Mouse (Mus musculus): Measurements from ENCODE around the gene Sh2b2.

The Sh2b2 gene

DNA sequence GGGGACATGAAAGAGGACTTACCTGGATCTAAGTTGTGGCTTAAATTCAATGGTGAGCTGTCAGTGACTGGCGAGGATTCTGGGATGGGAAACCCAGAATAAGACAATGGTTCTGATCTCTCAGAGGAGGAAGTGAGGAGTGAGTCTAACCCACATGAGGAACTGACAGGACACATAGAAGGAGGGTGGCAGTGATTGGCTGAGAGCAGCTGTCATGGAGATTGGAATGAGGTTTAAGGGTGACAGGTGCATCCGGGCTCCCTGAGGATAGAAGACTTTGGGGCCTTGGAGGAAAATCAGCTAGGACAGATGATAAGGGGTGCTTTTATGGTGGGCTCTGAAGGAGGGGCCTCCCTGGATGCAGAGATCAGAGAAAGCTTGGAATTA lies at the start of gene Sh2b2:
TSS of gene Sh2b2 (minus strand) at position 105 of the 387 bp plus-strand sequence.
- Histone ChIP-seq H3K4me1 (replicated peaks; ENCODE audit: low read depth, low read length) (peaks cover 46% of the 10 kb centered on the region), H3K4me3 (replicated peaks; ENCODE audit: low read length) (peak within 1 kb of the TSS; percentile 92), H3K9me3 (ENCODE audit: low read length) (no peaks in the 10 kb centered on the region), H3K36me3 (ENCODE audit: insufficient read depth, low read length) (no peaks in the 10 kb centered on the region), H3K27me3 (ENCODE audit: insufficient read depth, low read length) (peaks cover 50% of the 10 kb centered on the region)
- TF ChIP-seq NANOG (IDR thresholded peaks at IDR 0.05; ENCODE audit: borderline replicate concordance, low read length) (no peak), POU5F1 (IDR thresholded peaks at IDR 0.05; ENCODE audit: borderline replicate concordance, low read length) (no peak), CTCF (conservative IDR thresholded peaks at IDR 0.05; ENCODE audit: low read length) (no peak)

DNA sequence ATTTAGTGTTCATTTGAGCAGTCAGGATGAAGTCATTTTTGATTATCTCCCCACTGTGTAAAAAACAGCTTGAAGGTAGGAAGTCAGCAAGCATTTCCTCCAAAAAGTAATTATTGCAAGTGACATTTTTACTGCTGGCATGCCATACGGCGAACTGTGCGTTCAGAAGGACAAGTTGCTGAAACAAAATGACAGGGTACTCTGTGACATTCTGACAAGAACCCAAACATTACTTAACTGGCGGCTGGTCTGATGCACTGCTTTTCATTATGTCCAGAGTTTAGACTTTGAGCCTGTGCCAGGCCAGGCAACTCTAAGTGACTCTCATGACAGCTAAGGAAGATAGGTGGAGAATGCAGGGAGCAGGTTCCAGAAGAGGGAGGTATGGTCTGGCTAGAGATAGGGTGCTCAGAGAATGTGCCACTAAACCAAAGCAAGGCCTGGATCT lies 46.6 kb upstream of the Sh2b2 start:
- TF ChIP-seq POU5F1 (IDR thresholded peaks at IDR 0.05; ENCODE audit: borderline replicate concordance, low read length) (no peak), NANOG (IDR thresholded peaks at IDR 0.05; ENCODE audit: borderline replicate concordance, low read length) (no peak), CTCF (conservative IDR thresholded peaks at IDR 0.05; ENCODE audit: low read length) (no peak)
- no peak overlapping the region for H3K4me3 ChIP-seq (replicated peaks; ENCODE audit: low read length)
- H3K36me3 ChIP-seq (ENCODE audit: insufficient read depth, low read length): peaks cover 73% of the 10 kb centered on the region
- H3K4me1 ChIP-seq (replicated peaks; ENCODE audit: low read depth, low read length): peaks cover 21% of the 10 kb centered on the region
- no peaks in the 10 kb centered on the region for H3K9me3 ChIP-seq (ENCODE audit: low read length)
- H3K27me3 ChIP-seq (ENCODE audit: insufficient read depth, low read length): no peaks in the 10 kb centered on the region

DNA sequence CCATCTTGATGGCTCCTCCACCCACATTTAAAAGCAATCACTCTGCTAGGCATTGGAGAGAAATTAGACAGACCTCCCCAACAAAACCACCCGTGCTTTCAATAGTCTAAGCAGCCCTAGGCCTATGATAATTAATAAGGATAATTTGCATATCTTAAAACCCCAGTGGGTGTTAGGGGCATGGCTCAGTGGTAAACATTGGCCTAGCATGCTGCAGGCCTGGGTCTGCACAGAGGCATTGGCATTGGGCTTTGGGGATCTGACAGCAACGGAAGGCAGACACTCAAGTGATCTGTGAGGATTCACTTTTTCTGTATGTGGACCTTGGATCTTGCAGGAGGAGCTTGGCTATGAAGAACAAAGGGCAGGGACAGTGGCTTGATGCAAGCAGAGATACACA lies 46.0 kb upstream of the Sh2b2 start:
- Histone ChIP-seq H3K4me1 (replicated peaks; ENCODE audit: low read depth, low read length) (peaks cover 27% of the 10 kb centered on the region), H3K9me3 (ENCODE audit: low read length) (no peaks in the 10 kb centered on the region), H3K27me3 (ENCODE audit: insufficient read depth, low read length) (no peaks in the 10 kb centered on the region), H3K36me3 (ENCODE audit: insufficient read depth, low read length) (peaks cover 73% of the 10 kb centered on the region), H3K4me3 (replicated peaks; ENCODE audit: low read length) (no peak overlapping the region)
- TF ChIP-seq POU5F1 (IDR thresholded peaks at IDR 0.05; ENCODE audit: borderline replicate concordance, low read length) (no peak), NANOG (IDR thresholded peaks at IDR 0.05; ENCODE audit: borderline replicate concordance, low read length) (no peak), CTCF (conservative IDR thresholded peaks at IDR 0.05; ENCODE audit: low read length) (no peak)

DNA sequence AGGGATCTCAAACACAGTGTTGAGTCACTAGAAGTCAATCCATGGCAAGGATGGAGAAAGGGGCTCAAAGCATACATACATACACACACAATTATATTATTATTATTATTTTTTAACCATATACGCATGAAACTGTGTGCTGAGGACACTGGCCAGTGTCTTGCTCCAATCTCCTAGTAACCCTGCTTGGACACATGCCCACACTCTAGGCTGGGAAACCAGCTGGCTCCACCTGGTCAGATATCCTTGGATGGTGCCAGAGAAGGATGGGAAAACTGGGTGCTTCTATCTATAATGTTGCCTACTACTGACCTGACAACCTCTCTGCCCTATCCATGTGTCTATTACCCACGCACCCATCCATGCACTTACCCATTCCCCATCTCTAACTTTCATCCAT lies 45.2 kb upstream of the Sh2b2 start:
- no peak for TF ChIP-seq CTCF (conservative IDR thresholded peaks at IDR 0.05; ENCODE audit: low read length)
- TF ChIP-seq POU5F1 (IDR thresholded peaks at IDR 0.05; ENCODE audit: borderline replicate concordance, low read length): no peak
- no peak for TF ChIP-seq NANOG (IDR thresholded peaks at IDR 0.05; ENCODE audit: borderline replicate concordance, low read length)
- Histone ChIP-seq H3K27me3 (ENCODE audit: insufficient read depth, low read length) (no peaks in the 10 kb centered on the region), H3K36me3 (ENCODE audit: insufficient read depth, low read length) (peaks cover 72% of the 10 kb centered on the region), H3K9me3 (ENCODE audit: low read length) (no peaks in the 10 kb centered on the region), H3K4me3 (replicated peaks; ENCODE audit: low read length) (no peak overlapping the region), H3K4me1 (replicated peaks; ENCODE audit: low read depth, low read length) (peaks cover 27% of the 10 kb centered on the region)

DNA sequence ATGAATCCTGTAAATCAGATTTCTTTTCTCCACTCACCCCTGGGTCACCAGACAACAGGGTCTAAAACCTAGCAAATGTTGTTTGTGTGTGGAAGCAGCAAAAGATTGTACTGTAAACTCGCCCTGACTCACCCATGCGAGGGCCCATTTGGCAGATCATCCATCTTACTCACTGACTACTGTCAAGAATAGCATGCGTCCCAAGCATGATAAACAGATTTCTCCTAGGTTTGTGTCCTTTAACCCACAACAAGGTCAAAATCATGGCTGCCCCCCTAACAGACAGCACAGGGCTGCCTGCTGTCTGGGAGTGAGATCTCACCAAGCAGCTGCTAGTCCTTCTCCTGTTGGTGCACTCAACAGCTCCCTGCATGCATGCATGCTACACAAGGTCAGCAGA lies 43.4 kb upstream of the Sh2b2 start:
- Histone ChIP-seq H3K4me3 (replicated peaks; ENCODE audit: low read length) (no peak overlapping the region), H3K27me3 (ENCODE audit: insufficient read depth, low read length) (no peaks in the 10 kb centered on the region), H3K36me3 (ENCODE audit: insufficient read depth, low read length) (peaks cover 74% of the 10 kb centered on the region), H3K4me1 (replicated peaks; ENCODE audit: low read depth, low read length) (peaks cover 17% of the 10 kb centered on the region), H3K9me3 (ENCODE audit: low read length) (no peaks in the 10 kb centered on the region)
- no peak for TF ChIP-seq CTCF (conservative IDR thresholded peaks at IDR 0.05; ENCODE audit: low read length)
- TF ChIP-seq POU5F1 (IDR thresholded peaks at IDR 0.05; ENCODE audit: borderline replicate concordance, low read length): no peak
- no peak for TF ChIP-seq NANOG (IDR thresholded peaks at IDR 0.05; ENCODE audit: borderline replicate concordance, low read length)

DNA sequence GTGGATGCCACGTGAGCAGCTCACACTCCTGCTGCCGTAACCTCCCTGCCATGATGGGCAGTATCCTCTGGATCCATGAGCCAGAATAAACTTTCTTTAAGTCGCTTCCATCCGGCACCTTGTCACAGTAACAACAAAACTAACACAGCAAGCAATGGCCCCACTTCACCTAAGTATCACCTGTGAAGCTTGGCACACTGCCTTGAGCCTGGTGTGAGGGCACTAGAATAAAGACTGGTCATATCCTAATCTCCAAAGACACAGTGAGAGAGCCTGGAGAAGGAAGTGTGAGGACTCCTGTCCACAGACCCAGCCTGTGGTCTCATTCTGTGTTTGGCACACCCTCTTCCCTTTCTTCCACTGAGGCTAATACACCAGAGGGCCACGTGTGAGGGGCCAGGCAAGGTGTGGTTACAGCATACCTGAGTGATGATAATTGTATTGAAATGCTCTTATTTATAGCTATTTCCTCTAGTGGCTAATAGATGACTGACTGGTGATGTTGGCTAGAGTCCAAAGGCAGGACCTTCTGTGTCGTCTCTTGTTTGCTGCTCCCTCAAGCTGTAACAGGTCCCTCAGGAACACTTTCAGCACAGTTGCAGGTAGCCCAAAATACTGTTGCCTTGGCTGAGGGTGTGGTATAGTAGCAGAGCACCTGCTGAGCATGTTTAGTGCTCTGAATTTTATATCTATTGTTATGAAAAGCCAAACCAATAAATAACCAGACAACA lies 42.2 kb upstream of the Sh2b2 start:
- Histone ChIP-seq H3K36me3 (ENCODE audit: insufficient read depth, low read length) (peaks cover 75% of the 10 kb centered on the region), H3K27me3 (ENCODE audit: insufficient read depth, low read length) (no peaks in the 10 kb centered on the region), H3K4me1 (replicated peaks; ENCODE audit: low read depth, low read length) (peaks cover 17% of the 10 kb centered on the region), H3K4me3 (replicated peaks; ENCODE audit: low read length) (no peak overlapping the region), H3K9me3 (ENCODE audit: low read length) (no peaks in the 10 kb centered on the region)
- no peak for TF ChIP-seq NANOG (IDR thresholded peaks at IDR 0.05; ENCODE audit: borderline replicate concordance, low read length)
- no peak for TF ChIP-seq CTCF (conservative IDR thresholded peaks at IDR 0.05; ENCODE audit: low read length)
- TF ChIP-seq POU5F1 (IDR thresholded peaks at IDR 0.05; ENCODE audit: borderline replicate concordance, low read length): no peak

DNA sequence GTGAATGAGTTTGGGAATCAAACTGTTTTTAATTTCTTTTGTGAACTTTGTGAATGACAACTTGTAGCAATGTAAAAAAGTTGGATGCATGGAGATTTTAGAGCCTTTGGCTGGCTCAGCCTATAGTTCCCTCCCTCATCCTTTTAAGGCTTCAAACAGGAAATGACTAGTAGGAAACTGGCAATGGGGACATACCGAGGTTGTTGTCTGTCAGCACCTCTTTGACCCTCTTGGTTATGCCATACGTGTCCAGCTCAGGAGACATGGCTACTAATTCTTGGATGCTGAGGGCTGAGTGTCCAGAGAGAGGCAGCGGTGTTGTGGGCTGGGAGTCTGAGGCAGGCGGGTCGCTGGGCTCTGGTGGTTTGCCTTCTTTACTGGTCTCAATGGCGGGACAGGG lies 40.2 kb upstream of the Sh2b2 start:
- TF ChIP-seq POU5F1 (IDR thresholded peaks at IDR 0.05; ENCODE audit: borderline replicate concordance, low read length) (no peak), CTCF (conservative IDR thresholded peaks at IDR 0.05; ENCODE audit: low read length) (no peak), NANOG (IDR thresholded peaks at IDR 0.05; ENCODE audit: borderline replicate concordance, low read length) (no peak)
- H3K9me3 ChIP-seq (ENCODE audit: low read length): no peaks in the 10 kb centered on the region
- H3K4me1 ChIP-seq (replicated peaks; ENCODE audit: low read depth, low read length): peaks cover 17% of the 10 kb centered on the region

DNA sequence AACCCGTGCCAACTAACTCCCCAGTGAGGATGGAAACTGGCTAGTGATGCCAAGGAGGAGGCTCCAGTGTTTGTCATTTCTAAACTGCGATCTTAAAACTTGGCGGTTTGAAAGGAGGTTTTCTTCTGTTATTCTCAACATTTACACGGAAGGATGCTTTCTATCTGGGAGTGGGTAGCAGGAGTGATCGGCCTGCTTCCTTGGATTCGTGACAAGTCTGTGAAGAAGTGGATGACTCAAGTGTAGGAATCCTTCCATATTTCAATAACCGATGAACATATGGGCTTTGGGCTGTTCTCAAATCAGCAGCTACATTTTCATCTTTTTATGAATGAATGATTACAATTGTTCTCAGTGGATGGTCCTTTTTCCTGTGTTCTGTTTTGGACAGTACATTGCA lies 38.8 kb upstream of the Sh2b2 start:
- no peak for TF ChIP-seq NANOG (IDR thresholded peaks at IDR 0.05; ENCODE audit: borderline replicate concordance, low read length)
- no peak for TF ChIP-seq CTCF (conservative IDR thresholded peaks at IDR 0.05; ENCODE audit: low read length)
- TF ChIP-seq POU5F1 (IDR thresholded peaks at IDR 0.05; ENCODE audit: borderline replicate concordance, low read length): no peak
- Histone ChIP-seq H3K4me3 (replicated peaks; ENCODE audit: low read length) (no peak overlapping the region), H3K9me3 (ENCODE audit: low read length) (no peaks in the 10 kb centered on the region), H3K27me3 (ENCODE audit: insufficient read depth, low read length) (no peaks in the 10 kb centered on the region), H3K4me1 (replicated peaks; ENCODE audit: low read depth, low read length) (peaks cover 17% of the 10 kb centered on the region), H3K36me3 (ENCODE audit: insufficient read depth, low read length) (peaks cover 83% of the 10 kb centered on the region)

More for the DNA sequence above, 40.2 kb upstream of the Sh2b2 start:
- no peak overlapping the region for H3K4me3 ChIP-seq (replicated peaks; ENCODE audit: low read length)
- no peaks in the 10 kb centered on the region for H3K27me3 ChIP-seq (ENCODE audit: insufficient read depth, low read length)
- H3K36me3 ChIP-seq (ENCODE audit: insufficient read depth, low read length): peaks cover 87% of the 10 kb centered on the region

DNA sequence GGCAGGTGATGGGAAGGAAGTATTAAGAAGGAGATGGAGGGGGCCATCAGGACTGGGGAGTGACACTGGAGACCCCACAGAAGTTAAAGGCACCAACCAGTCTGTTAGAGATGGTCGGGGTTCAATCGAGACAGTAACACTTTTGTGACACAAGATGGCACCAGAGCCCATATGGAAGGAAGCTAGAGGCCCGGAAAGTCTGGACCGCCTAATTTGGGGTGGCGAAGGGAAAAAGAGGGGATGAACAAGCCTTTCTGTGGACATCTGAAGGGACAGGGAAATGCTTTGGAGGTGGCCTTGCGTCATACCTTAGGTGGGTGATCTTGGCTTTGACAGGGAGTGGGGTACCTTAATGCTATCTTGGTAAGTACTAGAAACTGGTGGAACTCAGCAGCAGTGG lies 35.0 kb upstream of the Sh2b2 start:
- no peaks in the 10 kb centered on the region for H3K9me3 ChIP-seq (ENCODE audit: low read length)
- peaks cover 89% of the 10 kb centered on the region for H3K36me3 ChIP-seq (ENCODE audit: insufficient read depth, low read length)
- no peak for TF ChIP-seq NANOG (IDR thresholded peaks at IDR 0.05; ENCODE audit: borderline replicate concordance, low read length)
- TF ChIP-seq CTCF (conservative IDR thresholded peaks at IDR 0.05; ENCODE audit: low read length): peak; percentile 44
- no peaks in the 10 kb centered on the region for H3K4me1 ChIP-seq (replicated peaks; ENCODE audit: low read depth, low read length)
- H3K27me3 ChIP-seq (ENCODE audit: insufficient read depth, low read length): no peaks in the 10 kb centered on the region
- no peak overlapping the region for H3K4me3 ChIP-seq (replicated peaks; ENCODE audit: low read length)
